Comparison of ENCODE assay signal across 8 mouse cellular contexts in genomic region chr1:134063086-134063772, GRCm38 (mm10). TPM values are rescaled to one million over a fixed set of nuclear protein-coding genes. Genes with fewer than 3 reads are reported as not detected.
DNase-seq lines count a peak whose midpoint lies in the region; ATAC-seq lines count a peak whose summit lies in the region.

No protein-coding gene starts in this region.

- peaks cover 55% of the 10 kb centered on the region for H3K4me1 ChIP-seq in forebrain, embryonic 11.5 days (replicated peaks; ENCODE audit: control insufficient read depth, insufficient read depth, low read length)
- peaks cover 93% of the 10 kb centered on the region for H3K4me1 ChIP-seq in hindbrain, embryonic 10.5 days (replicated peaks)

- peak overlapping the region; percentile 50 for H3K4me2 ChIP-seq in forebrain, embryonic 11.5 days (ENCODE audit: low read depth, low read length, severe bottlenecking)

- H3K36me3 ChIP-seq in forebrain, embryonic 11.5 days (ENCODE audit: control insufficient read depth, insufficient read depth, low read length) = no peaks in the 10 kb centered on the region
- H3K36me3 ChIP-seq in hindbrain, embryonic 10.5 days = no peaks in the 10 kb centered on the region

- peak overlapping the region; percentile 13 for H3K4me3 ChIP-seq in forebrain, embryonic 11.5 days (ENCODE audit: low read depth, low read length)
- H3K4me3 ChIP-seq in hindbrain, embryonic 10.5 days = peak overlapping the region; percentile 42

- H3K27ac ChIP-seq in forebrain, embryonic 11.5 days (ENCODE audit: low read depth, low read length) = peak overlapping the region; percentile 100
- H3K27ac ChIP-seq in hindbrain, embryonic 10.5 days = peak overlapping the region; percentile 98

- H3K27me3 ChIP-seq in forebrain, embryonic 11.5 days (ENCODE audit: control insufficient read depth, insufficient read depth, low read length) = no peaks in the 10 kb centered on the region
- H3K27me3 ChIP-seq in hindbrain, embryonic 10.5 days (ENCODE audit: insufficient read depth, poor library complexity, severe bottlenecking) = no peaks in the 10 kb centered on the region

- H3K9me3 ChIP-seq in forebrain, embryonic 11.5 days (ENCODE audit: control insufficient read depth, low read length) = no peaks in the 10 kb centered on the region
- H3K9me3 ChIP-seq in hindbrain, embryonic 10.5 days = no peaks in the 10 kb centered on the region

- DNase-seq in CD4-positive, CD25-positive, alpha-beta regulatory T cell, adult 2 months (ENCODE audit: low read depth, low spot score) = peak; percentile 71
- peak; percentile 84 for DNase-seq in adrenal gland, postnatal 10 days
- DNase-seq in forebrain, embryonic 11.5 days (ENCODE audit: low spot score) = peak; percentile 96
- peak; percentile 96 for DNase-seq in hindbrain, embryonic 10.5 days (ENCODE audit: low spot score)
- DNase-seq in layer of hippocampus, adult 9-11 months = peak; percentile 71
- DNase-seq in lung, postnatal 36 days = peak; percentile 70
- DNase-seq in retina, postnatal 7 days (ENCODE audit: low read depth, low spot score) = peak; percentile 91
- peak; percentile 86 for DNase-seq in thymus, postnatal 4 days

- WGBS in forebrain, embryonic 11.5 days = under 1% methylated on average over 33 of the region's 33 CpGs
- under 1% methylated on average over 33 of the region's 33 CpGs for WGBS in hindbrain, embryonic 10.5 days

- peak overlapping the region; percentile 59 for H3K9ac ChIP-seq in forebrain, embryonic 11.5 days (ENCODE audit: low read length)

- ATAC-seq in forebrain, embryonic 11.5 days (replicated peaks; ENCODE audit: low FRiP score) = peak; percentile 83

RNA-seq across cellular contexts. Expression of gene Btg2, which starts 15.7 kb away (rescaled TPM):
- total RNA-seq in adrenal gland, postnatal 10 days (2021) = 10 to 100 TPM; 32.4 to 58.1 TPM
- polyA plus RNA-seq in forebrain, embryonic 11.5 days (2014; fragmentation: Nextera tagmentation; extraction: Ambion mirVana) = 110 TPM in 2 replicates
- polyA plus RNA-seq in hindbrain, embryonic 10.5 days (2016; fragmentation: Nextera tagmentation; extraction: Ambion mirVana) = 100.0 and 117 TPM in 2 replicates

RNA-seq across cellular contexts. Expression of gene Fmod, which starts 26.2 kb away (rescaled TPM):
- total RNA-seq in adrenal gland, postnatal 10 days (2021) = 10 to 100 TPM; 17.4 to 22.2 TPM
- polyA plus RNA-seq in forebrain, embryonic 11.5 days (2014; fragmentation: Nextera tagmentation; extraction: Ambion mirVana) = 2.2 and 3.6 TPM in 2 replicates
- 3.6 and 9.8 TPM in 2 replicates for polyA plus RNA-seq in hindbrain, embryonic 10.5 days (2016; fragmentation: Nextera tagmentation; extraction: Ambion mirVana)

RNA-seq across cellular contexts. Expression of gene Chit1, which starts 47.8 kb away (rescaled TPM):
- total RNA-seq in adrenal gland, postnatal 10 days (2021) = under 1 TPM in 1 of 2 experiments, not detected in 1; 0.15 TPM
- not detected in 2 replicates for polyA plus RNA-seq in forebrain, embryonic 11.5 days (2014; fragmentation: Nextera tagmentation; extraction: Ambion mirVana)
- polyA plus RNA-seq in hindbrain, embryonic 10.5 days (2016; fragmentation: Nextera tagmentation; extraction: Ambion mirVana) = not detected in 2 replicates

Comparison
In these comparisons a context has a peak if more than half of its experiments do, and no peak if none do; other contexts are left out.
1. Peak in every context shown above with its lines: DNase-seq, ATAC-seq, H3K4me3 ChIP-seq and H3K27ac ChIP-seq.